14 mouse cellular contexts compared by ENCODE assay signal in the genomic region with DNA sequence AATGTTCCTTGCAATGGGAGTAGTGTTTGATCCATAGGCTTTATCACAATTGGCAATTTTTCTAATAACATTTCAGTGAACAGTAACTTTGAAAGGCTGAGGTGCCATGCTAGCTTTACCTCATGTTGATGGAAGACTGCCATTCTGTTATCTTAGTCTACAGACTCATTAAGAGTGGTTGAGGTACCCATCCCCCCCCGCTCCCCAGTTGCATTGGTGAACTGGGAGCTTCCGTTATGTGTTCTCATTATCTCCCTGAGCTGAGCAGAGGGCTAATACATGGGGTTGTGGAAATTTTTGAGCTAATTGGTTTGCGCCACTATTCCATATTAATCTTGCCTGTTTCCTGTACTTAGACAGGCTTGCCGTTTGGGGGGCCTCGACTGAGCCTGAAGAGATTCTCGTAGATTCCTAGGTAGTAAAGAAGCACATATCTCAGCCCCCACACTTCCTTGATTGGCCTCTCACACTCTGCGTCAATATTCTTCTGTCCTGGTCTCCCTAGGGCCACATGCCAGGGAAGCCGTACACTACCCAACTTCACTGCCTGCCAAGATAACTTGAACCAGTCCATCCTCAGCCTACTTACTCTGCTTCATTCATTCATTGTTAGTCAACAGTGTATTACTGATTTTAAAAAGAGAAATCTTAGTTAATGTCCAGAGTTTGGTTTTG.
"Had no signal": no experiment of that assay in that cellular context is flagged by ENCODE, and none has a peak within 500 bp of the region (broad histone marks: within the 10 kb centered on the region; RNA-seq: fewer than 3 reads in every experiment).

No protein-coding gene starts in this region.

- H3K9me3 ChIP-seq: lung, embryonic 15.5 days; midbrain, embryonic 10.5 days; midbrain, embryonic 15.5 days; neural tube, embryonic 15.5 days had no signal

- ATAC-seq: midbrain, embryonic 15.5 days had no signal

- H3K36me3 ChIP-seq: lung, embryonic 15.5 days; midbrain, embryonic 15.5 days; neural tube, embryonic 15.5 days had no signal

- H3K27me3 ChIP-seq: limb, embryonic 12.5 days; lung, embryonic 15.5 days; midbrain, embryonic 15.5 days; neural tube, embryonic 15.5 days had no signal

- H3K4me2 ChIP-seq: limb, embryonic 12.5 days; lung, embryonic 15.5 days; midbrain, embryonic 15.5 days; neural tube, embryonic 15.5 days had no signal

- H3K9ac ChIP-seq: limb, embryonic 12.5 days; lung, embryonic 15.5 days; midbrain, embryonic 15.5 days; neural tube, embryonic 15.5 days had no signal

- DNase-seq: kidney, adult 11 months; kidney, adult 9 months; kidney, postnatal 4 days; lung, postnatal 14 days; right cerebral cortex, postnatal 14 days; thymus, postnatal 4 days had no signal

- H3K27ac ChIP-seq: kidney, postnatal 0 days; layer of hippocampus, adult 2 months; limb, embryonic 12.5 days; lung, embryonic 15.5 days; midbrain, embryonic 10.5 days; midbrain, embryonic 15.5 days; neural tube, embryonic 15.5 days; stomach, postnatal 0 days had no signal

- H3K4me3 ChIP-seq: layer of hippocampus, adult 2 months; limb, embryonic 12.5 days; lung, embryonic 15.5 days; midbrain, embryonic 10.5 days; midbrain, embryonic 15.5 days; neural tube, embryonic 15.5 days had no signal
